ENCODE assay signal across 28 mouse cellular contexts in genomic region chr3:18634855-18635254, GRCm38 (mm10).
DNase-seq lines count a peak whose midpoint lies in the region; ATAC-seq and TF ChIP-seq lines count a peak whose summit lies in the region.
"Had no signal": no experiment of that assay in that cellular context is flagged by ENCODE, and none has a peak within 500 bp of the region (broad histone marks: within the 10 kb centered on the region; RNA-seq: fewer than 3 reads in every experiment).

No protein-coding gene starts in this region.

- no peaks in the 10 kb centered on the region for H3K36me3 ChIP-seq in heart, embryonic 12.5 days
- H3K36me3 ChIP-seq: embryonic facial prominence, embryonic 10.5 days; embryonic facial prominence, embryonic 13.5 days; heart, embryonic 15.5 days had no signal

- no peak overlapping the region for H3K4me3 ChIP-seq in heart, embryonic 12.5 days
- no peak overlapping the region for H3K4me3 ChIP-seq in embryonic fibroblast, embryonic 13.5 days (ENCODE audit: insufficient read depth, low read length)
- H3K4me3 ChIP-seq: embryonic facial prominence, embryonic 10.5 days; embryonic facial prominence, embryonic 13.5 days; heart, embryonic 15.5 days had no signal

- DNase-seq in heart, adult 8-10 months (ENCODE audit: low spot score): peak; percentile 56
- peak; percentile 43 for DNase-seq in adipocyte (ENCODE audit: low spot score)
- DNase-seq in kidney, adult 9 months: no peak
- DNase-seq in neural tube, embryonic 10.5 days (ENCODE audit: extremely low spot score, low spot score): no peak
- DNase-seq: adrenal gland, adult 8-10 months; adrenal gland, postnatal 25 days; cerebellum, adult 11-12 months; cerebellum, adult 8-10 months; cerebellum, postnatal 10 days; cerebellum, postnatal 36 days; embryo, embryonic 11 days; forebrain, postnatal 0 days; gastrocnemius, postnatal 10 days; gastrocnemius, postnatal 36 days; heart, postnatal 10 days; heart, postnatal 4 days had no signal

- H3K9me3 ChIP-seq in heart, embryonic 12.5 days (replicated peaks): no peaks in the 10 kb centered on the region
- H3K9me3 ChIP-seq: embryonic facial prominence, embryonic 10.5 days; embryonic facial prominence, embryonic 13.5 days; heart, embryonic 15.5 days had no signal

- no peak for TF ChIP-seq CTCF in embryonic fibroblast, embryonic 13.5 days (IDR thresholded peaks at IDR 0.05; ENCODE audit: borderline replicate concordance, insufficient read depth, low read length)

- no peak overlapping the region for H3K4me2 ChIP-seq in heart, embryonic 12.5 days
- H3K4me2 ChIP-seq: embryonic facial prominence, embryonic 13.5 days; heart, embryonic 11.5 days; heart, embryonic 15.5 days; hindbrain, embryonic 14.5 days had no signal

- no peak for TF ChIP-seq POLR2A in embryonic fibroblast, embryonic 13.5 days (IDR thresholded peaks at IDR 0.05; ENCODE audit: low read depth, low read length)

- H3K27ac ChIP-seq in heart, embryonic 12.5 days (ENCODE audit: poor library complexity, severe bottlenecking): no peak overlapping the region
- 0 out of 2 replicates have a peak overlapping the region, but pooled peaks have one; percentile 26 for H3K27ac ChIP-seq in embryonic fibroblast, embryonic 13.5 days (ENCODE audit: insufficient read depth, low read length)
- H3K27ac ChIP-seq: embryonic facial prominence, embryonic 10.5 days; embryonic facial prominence, embryonic 13.5 days; heart, embryonic 15.5 days; hindbrain, embryonic 14.5 days; hindbrain, postnatal 0 days had no signal

- H3K4me1 ChIP-seq in heart, embryonic 12.5 days (replicated peaks): no peaks in the 10 kb centered on the region
- no peaks in the 10 kb centered on the region for H3K4me1 ChIP-seq in embryonic fibroblast, embryonic 13.5 days (ENCODE audit: control insufficient read depth, insufficient read depth, low read length)
- H3K4me1 ChIP-seq: embryonic facial prominence, embryonic 10.5 days; embryonic facial prominence, embryonic 13.5 days; heart, embryonic 15.5 days had no signal

- H3K9ac ChIP-seq in heart, embryonic 12.5 days: no peak overlapping the region
- H3K9ac ChIP-seq: embryonic facial prominence, embryonic 13.5 days; forebrain, postnatal 0 days; heart, embryonic 15.5 days; hindbrain, embryonic 14.5 days had no signal

- no peaks in the 10 kb centered on the region for H3K27me3 ChIP-seq in heart, embryonic 12.5 days (replicated peaks)
- H3K27me3 ChIP-seq: embryonic facial prominence, embryonic 13.5 days; heart, embryonic 15.5 days had no signal

- ATAC-seq in heart, embryonic 12.5 days (ENCODE audit: insufficient number of reproducible peaks, low FRiP score): no peak
- ATAC-seq: CD4-positive, CD25-positive, alpha-beta regulatory T cell, adult 4 months; forebrain, embryonic 14.5 days; forebrain, postnatal 0 days; hindbrain, postnatal 0 days; inflammation-experienced regulatory T-cells, adult 6 months; intestine, embryonic 16.5 days had no signal

Comparison
In these comparisons a context has a peak if more than half of its experiments do, and no peak if none do; other contexts are left out.
1. DNase-seq: peak in heart, adult 8-10 months (single experiment) and adipocyte (single experiment); none in kidney, adult 9 months (single experiment) and neural tube, embryonic 10.5 days (single experiment).